Mouse (Mus musculus): ENCODE measurements at regions not wholly inside any gene's neighbourhood (a gene's known extent, or its start where the extent isn't known, plus 50 kb on each side); places are given as distances from the start of the nearest gene placed in this dataset.

DNA sequence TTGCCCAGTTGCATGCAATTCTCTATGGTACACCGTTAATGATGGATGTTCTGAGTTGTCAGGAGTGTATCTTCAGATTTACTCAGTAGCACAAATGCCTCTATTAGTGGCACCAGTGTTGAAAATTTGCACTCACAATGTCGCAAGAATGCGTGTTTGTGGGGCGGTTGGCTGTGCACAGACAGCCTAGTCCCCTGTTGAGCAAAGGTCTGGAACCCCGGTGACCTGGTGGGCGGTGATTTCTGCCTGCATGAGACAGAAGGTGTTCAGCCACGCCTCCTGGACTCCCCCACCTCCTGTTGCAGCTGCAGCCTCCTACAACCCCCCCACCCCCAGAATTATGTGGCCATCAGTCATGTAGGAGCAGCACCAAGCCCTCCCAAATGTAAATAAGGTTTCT lies 338.9 kb upstream of the Spred2 start:
- no peak for DNase-seq (ENCODE audit: low read depth, low spot score)

DNA sequence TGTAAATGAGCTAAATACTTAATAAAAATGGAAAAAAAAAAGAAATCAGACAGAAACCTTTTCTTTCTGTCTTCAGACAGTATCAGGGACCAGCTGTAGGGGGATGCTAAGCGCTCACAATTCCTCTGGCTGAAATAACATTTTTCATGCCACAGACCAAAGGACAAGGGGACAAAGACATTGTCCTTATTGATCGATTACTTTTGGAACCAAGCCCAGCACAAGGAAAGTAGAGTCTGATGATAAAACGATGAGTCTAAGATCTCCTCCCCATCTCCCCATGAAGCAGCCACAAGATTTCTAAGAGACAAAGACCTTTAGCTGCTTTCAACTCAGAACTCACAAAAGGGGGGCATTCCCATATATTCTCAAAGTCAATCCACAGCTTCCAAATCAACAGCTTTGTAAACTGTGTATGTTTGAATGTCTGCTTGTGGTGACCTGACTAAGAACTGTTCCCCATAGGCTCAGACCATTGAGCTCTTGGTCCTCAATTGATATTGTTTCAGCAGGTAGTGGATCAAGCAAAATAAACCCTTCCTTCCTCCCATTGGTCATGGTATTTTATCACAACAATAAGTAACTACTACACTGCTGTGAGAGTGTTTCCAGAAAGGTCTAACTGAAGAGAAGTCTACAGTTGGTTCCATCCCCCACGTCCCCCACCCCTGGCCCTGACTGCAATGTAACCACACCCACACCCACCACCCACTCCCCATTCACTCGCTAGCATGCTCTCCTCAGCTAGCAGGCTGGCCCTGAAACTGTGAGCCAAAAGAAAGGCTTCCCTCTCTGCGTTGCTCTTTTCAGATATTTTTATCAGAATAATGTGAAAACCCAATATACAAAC lies 331.4 kb upstream of the Spred2 start:
- DNase-seq (ENCODE audit: low read depth, low spot score): peak; percentile 8

DNA sequence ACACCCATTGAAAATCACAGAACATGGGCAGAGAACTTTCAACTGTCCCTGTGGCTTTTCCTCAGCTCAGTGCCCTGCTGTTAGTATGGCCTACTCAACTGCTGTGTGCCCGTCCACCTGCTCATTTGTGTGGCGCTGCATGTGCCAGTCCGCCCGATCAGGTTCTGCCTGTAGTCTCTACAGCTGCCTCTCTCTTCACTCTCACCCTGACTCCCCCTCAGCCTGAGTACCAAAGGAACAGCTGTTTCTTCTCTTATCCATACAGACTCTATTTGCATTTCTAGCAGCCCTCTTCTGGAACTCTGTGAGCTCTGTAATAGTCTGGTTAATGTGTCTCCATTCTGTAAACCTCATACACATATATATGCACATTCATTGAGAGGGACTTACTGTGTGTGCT lies 329.1 kb upstream of the Spred2 start:
- DNase-seq (ENCODE audit: low read depth, low spot score): no peak

DNA sequence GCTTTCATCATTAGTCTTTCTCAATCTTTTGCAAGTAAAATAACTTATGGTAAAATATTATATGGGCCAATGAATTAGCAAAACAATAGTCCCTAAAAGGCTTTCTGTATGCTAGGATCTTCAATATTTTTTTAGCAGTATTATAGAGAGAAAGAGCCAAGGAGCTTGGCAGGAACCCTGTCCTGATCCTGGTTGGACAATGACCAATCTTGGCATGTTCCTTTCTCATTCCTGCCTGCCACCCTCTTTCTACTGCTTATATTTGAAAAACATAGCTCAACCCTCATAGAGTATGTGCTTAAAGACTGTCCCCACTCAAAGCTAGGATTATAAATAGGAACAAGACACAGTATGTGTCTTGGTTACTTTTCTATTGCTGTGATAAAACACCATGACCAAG lies 327.8 kb upstream of the Spred2 start:
- DNase-seq (ENCODE audit: low read depth, low spot score): no peak

DNA sequence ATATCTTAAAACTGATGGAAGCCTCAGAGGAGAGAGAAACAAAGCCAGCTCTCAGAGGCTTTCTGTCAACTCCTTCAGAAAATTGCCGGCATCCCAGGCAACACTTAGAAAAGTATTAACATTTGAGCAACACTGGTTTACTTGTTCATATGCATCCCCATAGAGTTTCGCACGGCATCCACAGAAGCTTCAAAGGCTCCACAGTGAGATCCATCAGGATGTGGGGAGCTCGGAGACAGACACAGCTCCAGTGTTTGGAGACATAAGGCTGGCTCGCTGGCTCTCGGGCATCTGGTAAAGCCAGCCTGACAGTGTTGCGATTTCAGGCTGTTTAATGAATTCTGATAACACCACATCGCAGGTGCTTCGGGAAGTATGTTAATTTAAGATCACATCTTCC lies 324.7 kb upstream of the Spred2 start:
- DNase-seq (ENCODE audit: low read depth, low spot score): no peak

DNA sequence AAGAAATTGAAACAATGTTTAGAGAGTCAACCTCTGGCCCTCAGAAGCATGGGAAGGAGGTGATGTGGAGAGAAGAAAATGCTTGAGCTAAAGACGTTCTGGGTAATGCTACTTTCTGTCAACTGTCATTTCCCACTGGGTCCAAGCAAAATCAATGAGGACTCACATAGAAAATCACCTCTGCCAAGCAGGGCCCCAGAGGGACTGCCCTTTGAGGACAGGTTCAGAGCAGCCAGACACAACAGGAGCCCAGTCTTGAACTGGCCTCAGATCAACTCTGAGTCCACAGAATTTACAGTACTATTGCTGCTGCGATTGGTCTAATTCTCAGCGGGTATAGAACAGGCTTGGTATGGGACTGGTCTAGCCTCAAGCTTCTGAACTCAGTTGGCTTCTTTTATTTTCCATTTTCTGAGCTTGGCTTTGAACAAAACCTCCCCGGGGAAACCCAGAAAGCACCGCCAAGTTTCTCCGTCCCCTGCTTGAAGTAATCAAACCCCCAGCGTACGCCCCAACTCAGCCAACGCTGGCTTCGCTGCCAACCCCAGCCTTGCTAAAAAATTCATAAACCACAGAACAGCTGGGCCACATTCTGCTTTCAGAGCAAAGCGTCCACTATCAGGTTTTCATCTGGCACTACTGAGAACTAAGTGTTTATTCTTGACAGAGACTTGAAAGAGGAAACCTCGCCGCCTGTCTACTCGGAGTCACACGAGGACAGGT lies 322.8 kb upstream of the Spred2 start:
- no peak for DNase-seq (ENCODE audit: low read depth, low spot score)

DNA sequence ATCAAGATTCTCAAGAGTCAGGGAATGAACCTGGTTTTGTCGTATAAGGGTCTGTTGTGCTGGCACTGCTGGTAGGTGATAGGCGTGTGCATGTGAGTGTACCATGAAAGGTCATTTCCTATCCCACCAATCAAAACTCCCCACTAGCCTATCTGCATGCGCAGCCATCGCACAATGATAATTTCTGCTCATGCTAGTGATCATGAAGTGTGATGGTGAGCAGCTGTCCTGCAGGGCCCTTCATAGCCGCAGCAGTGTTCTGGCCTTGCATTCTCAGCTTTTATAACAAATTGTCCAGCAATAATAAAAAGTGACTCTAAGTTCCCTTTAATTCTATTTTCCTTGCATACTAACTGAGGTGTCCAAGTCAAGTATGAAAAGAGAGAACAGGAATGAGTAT lies 321.7 kb upstream of the Spred2 start:
- DNase-seq (ENCODE audit: low read depth, low spot score): no peak

DNA sequence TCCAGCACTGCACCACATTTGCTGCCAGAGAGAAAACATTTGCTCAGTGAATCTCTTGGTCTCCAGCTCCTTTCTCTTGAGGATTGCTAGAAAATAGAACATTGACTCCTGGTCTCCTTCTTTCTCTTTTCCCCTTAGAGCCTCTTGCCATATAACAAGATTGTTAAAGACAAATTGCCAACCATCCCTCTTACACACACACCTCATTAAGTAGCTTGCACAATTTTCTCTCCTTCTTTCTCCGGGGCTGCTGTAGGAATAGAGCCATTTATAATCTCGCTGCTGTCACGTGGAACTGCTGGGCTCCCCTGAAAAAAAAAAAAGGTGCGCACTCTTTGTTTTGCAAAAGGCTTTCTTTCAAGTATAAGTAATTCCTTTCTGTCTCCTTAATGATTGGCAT lies 318.6 kb upstream of the Spred2 start:
- no peak for DNase-seq (ENCODE audit: low read depth, low spot score)

DNA sequence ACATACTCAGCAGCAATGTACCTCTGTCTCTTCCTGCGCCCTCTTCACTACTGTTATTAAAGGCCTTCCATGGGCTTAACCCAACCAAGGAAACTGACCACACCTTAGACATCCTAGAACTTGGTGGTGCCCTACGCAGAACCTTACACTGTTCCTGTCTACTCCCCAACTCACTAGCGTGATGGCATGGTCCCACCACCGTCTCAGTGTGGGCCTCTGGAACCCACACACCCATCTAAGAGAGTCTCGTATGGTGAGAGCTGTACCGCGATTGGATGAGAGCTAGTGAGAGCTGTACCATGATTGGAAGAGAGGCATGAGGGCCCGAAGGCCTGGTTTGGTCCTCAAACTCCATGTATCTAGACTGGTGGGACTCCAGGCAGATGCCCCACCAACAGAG lies 317.2 kb upstream of the Spred2 start:
- no peak for DNase-seq (ENCODE audit: low read depth, low spot score)

DNA sequence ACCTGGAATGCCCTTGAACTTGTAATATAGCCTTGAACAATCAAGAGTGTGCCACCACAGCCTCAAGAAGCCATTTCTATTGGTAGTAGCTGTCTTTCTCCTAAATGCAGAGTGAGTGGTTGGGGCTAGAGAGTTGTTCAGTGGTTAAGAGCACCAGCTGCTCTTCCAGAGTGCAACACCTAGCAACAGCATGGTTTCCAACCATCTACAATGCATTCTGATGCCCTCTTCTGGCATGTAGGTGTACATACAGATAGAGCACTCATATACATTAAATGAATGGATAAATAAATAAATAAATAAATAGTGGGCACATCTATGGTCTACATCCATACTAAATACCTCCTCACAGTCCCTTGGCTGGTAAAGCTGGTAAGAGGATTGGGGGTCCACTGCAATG lies 316.2 kb upstream of the Spred2 start:
- DNase-seq (ENCODE audit: low read depth, low spot score): peak; percentile 63

DNA sequence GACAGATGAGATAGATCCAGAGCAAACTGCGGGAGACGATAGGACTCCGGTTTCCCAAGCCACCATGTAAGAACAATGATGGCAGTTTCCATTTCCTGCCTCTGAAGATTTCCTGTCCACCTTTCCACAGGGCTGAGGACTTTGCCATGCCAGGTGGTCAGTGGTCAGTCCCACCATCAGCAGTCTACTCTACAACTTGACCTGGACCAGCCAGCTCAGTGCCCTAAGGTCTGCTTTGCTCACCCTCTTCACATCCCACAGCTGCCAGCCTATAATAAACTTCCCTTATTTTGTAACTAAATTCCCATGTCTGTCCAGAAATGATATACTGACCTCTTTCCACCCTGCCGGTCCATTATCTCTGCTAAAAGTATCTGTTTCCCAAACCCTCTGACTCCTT lies 315.7 kb upstream of the Spred2 start:
- no peak for DNase-seq (ENCODE audit: low read depth, low spot score)

DNA sequence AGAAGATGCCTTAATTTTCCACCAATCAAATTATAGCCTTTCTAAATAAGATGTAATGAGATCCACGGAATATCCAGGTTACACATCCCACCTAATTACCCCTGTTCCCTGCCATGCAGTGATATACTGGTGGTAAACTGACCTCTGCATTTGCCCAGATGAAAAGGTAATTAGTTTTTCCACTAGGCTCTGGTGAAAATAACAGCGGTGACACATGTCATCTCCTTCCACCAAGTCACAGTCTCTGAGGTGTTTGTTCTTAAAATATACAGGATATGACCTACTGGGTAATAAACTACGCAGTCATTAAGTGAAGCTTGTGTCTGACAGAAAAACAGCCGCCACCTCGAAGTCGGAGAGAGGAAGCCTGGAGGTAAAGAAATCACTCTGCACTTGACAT lies 313.6 kb upstream of the Spred2 start:
- DNase-seq (ENCODE audit: low read depth, low spot score): no peak

DNA sequence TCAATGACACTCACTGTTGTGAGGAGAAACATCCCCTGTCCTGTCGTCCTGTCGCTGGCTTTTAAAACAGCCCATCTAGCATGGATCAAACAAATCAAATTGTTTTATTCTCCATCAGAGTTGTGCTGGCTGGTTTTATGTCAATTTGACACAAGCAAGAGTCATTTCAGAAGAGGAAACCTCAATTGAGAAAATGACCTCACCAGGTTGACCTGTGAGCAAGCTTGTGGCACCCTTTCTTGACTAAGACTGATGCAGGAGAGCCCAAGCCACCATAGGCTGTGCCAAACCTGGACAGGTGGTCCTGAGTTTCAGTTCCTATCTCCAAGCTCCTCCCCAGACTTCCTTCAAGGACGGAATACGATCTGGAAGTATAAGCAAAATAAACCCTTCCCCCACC lies 313.0 kb upstream of the Spred2 start:
- no peak for DNase-seq (ENCODE audit: low read depth, low spot score)

DNA sequence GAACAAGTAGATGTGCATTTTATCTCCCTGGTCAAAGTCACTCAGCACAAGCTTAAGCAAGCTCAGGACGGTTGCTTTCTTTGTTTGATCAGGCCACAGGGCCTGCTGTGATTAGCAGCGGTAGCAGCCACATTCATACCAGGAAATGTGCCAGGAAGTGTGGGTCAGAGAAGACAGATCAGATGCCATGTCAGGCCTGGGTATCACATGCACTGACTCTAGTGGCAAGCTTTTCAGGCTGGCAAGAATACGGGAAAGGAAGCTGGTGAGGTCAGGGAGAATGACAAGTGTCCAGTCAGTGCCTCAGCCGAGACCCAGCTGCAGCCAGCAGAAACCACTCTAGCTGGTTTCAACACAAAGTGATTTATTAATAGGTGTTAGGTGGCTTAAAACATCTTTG lies 307.7 kb upstream of the Spred2 start:
- no peak for DNase-seq (ENCODE audit: low read depth, low spot score)

DNA sequence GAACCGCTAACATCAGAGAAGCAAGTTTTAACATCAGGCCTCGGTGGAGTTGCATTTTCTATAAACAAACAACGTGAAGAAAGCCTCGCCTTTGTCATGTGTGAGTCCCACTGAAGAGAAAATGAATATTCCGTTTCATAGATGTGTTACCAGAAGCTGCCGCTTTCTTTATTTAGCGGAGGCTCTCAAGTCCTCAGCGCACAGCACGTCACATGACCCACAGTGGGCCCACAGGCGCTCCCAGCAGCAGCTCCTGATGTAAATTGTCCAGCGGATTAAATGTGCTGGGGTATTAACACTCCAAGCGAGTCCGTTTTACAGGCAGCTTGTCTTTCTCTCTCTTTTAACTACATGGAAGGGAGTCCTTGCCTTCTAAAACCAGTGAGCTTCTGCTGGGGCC lies 304.7 kb upstream of the Spred2 start:
- no peak for DNase-seq (ENCODE audit: low read depth, low spot score)

DNA sequence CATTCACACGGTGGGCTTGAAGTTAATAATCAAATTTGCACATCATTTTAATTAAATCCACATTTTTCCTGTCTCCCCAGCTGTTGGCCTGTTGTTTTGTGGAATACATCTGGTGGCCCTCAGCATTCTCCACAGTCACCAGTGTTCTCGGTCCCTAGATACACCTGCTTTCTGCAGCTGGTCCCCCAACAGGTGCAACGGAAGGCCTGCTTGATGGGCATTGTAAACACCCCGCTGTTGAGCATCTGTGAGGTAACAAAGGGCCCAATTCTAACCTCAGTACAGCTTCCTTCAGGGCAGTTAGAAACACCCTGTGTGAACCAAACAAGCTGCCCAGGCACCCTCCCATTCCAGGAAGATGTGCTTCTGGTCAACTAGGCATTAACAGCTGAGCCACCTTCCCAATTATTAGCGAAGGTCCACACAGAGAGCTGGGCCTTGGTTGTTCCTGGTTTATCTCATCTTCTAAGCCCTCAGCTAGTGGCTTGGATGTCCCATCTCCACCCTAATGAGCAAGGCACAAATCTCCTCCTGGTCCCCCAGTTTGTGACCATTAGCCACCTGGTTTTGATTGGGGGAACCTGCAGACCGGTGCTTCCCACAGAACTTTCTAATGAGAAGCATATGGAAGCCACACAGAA lies 293.0 kb upstream of the Spred2 start:
- no peak for DNase-seq (ENCODE audit: low read depth, low spot score)

DNA sequence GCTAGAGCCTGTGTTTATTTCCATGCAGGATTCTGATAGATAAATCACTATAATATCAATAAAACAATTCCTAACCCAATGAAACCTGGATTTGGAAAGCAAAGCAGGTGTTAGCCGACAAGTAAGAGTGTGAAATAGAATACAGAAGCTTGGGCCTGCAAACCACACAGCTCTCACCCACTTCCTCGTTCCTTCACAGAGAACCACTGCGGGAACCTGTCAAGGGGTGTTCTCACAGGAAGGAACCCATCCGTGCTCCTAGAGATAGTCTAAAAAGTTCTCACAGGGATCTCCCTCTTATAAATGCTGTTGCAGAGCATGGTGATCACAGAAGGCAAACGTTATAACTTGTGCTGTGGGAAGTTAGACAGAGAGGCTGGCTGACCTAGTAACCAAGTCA lies 291.7 kb upstream of the Spred2 start:
- no peak for DNase-seq (ENCODE audit: low read depth, low spot score)

DNA sequence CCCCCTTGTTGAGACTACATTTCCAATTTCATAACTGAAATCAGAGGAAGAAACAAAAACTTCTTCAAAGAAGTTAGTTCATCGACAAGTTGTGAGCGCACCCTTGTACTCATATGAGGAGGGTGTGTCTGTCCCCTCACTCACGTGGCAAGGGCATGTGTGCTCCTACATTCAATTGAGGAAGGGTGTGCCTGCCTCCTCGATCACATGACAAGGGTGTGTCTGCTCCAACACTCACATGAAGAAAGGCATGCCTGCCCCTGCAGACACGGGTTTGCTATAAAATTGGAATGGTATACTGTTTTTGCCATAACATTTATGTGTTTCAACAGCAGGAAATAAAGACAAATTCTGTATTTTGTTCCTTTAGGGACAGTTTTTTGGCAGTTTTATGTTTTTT lies 290.6 kb upstream of the Spred2 start:
- DNase-seq (ENCODE audit: low read depth, low spot score): no peak

DNA sequence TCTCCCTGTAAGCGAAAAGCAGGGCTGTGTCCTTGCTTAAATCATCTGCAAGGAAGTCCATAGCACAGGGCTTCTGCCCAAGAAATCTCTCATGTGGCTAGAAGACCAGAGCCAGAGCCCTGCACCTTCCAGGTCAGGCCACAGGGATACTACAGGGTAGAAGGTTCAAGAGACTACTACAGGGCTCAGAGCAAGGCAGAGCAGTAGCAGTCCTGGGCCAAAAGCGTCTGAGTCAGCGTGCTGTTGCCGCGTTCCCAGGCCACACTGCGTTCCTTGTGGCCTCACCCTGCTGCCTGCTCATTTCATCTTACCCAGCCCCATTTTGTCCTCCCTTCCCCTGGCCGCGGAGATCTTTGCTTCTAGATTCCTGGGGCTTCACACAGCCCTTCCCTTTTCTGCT lies 283.0 kb upstream of the Spred2 start:
- DNase-seq (ENCODE audit: low read depth, low spot score): no peak

DNA sequence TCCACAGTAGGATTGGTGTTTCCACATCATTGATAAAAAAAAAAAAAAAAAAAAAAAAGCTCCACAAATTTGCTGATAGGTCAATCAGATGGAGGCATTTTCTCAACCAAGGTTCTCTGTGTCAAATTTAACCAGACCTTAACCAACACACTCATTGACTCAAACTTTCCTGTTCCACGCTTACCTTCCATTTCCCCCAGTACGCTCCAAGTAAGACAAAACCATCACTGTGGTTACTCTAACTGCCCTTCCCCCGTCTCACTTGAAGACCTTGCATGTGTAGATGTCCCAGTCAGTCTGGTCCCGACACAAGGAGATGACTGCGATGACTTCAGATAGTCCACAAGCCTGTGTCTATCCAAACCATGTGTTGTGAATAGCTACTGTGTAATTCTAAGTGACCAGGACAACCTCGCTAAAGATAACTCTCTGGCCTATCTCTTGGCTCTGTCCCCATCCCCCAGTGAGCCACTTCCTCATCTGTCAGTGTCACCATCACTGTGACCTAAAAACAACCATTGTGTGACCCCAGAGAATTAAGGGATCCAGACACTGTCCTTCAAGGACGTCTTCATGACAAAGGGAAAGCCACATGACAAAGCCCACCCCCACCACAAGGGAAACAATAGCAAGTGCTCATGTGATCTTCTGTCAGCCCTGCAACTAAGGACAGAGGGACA lies 279.9 kb upstream of the Spred2 start:
- DNase-seq (ENCODE audit: low read depth, low spot score): no peak

DNA sequence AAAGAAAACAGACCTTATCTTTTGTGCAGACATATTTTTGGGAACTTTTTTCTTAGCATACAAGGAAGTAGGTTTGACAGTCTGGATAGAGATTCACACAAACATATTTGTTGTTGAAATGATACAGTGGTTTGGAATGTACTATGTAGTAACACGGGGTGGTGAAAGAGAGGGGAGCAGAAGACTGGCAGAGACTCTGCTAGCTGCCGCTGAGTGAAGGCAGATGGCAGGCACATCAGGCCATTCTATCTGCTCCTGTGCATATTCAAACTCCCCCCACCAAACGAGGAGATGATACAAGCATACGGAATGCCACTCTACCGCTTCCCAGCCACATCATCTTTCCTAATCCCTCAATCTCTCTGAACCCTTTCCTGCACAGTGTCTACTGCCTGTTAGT lies 279.1 kb upstream of the Spred2 start:
- DNase-seq (ENCODE audit: low read depth, low spot score): no peak

DNA sequence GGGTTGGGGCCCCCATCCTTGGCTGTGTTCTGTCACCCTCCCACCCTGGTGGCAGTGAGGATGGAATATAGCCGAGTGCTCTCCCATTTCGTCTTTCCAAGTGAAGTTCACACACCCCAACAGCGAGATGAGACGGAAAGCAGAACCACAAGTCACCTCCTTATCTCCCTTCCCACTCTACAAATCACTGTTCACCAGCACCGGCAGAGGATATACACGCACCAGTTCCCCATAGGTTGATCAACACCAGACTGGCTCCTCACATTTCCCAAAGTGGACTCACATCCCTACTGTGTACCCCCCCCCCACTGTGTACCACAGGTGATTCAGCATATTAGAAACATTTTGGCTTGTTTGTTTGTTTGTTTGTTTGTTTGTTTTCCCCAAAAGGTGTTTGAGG lies 272.7 kb upstream of the Spred2 start:
- no peak for DNase-seq (ENCODE audit: low read depth, low spot score)
